Mouse (Mus musculus) intestine, embryonic 15.5 days (tissue): ENCODE measurements around the gene Gars. TPM values are rescaled to one million over a fixed set of nuclear protein-coding genes. Genes with fewer than 3 reads are reported as not detected.

Source experiments
- ATAC-seq: fragments of 200-750 bp; cut with Nextera tagmentation; 2 replicates; pipeline ENCODE4 v1.8.0; 2017; ENCODE audit warnings: moderate TSS enrichment, moderate library complexity
- H3K27ac ChIP-seq: fragments of 300-500 bp; sonication (generic); 2 replicates; pipeline ENCODE4 v1.5.1; 2015; ENCODE audit warnings: mild to moderate bottlenecking, inconsistent platforms
- H3K27me3 ChIP-seq: fragments of 300-500 bp; sonication (generic); replicated peaks from 2 replicates; pipeline ENCODE4 v1.6.1; 2015; ENCODE audit warnings: inconsistent platforms
- H3K36me3 ChIP-seq: fragments of 300-500 bp; sonication (generic); 2 replicates; pipeline ENCODE4 v1.6.1; 2015; ENCODE audit warnings: inconsistent platforms
- H3K4me1 ChIP-seq: fragments of 300-500 bp; sonication (generic); replicated peaks from 2 replicates; pipeline ENCODE4 v1.6.1; 2015; ENCODE audit warnings: inconsistent platforms
- H3K4me2 ChIP-seq: fragments of 300-500 bp; sonication (generic); replicated peaks from 2 replicates; pipeline ENCODE4 v1.6.1; 2015; ENCODE audit warnings: mild to moderate bottlenecking, inconsistent platforms
- H3K4me3 ChIP-seq: fragments of 300-500 bp; sonication (generic); replicated peaks from 2 replicates; pipeline ENCODE4 v1.5.1; 2015; ENCODE audit warnings: inconsistent platforms
- H3K9ac ChIP-seq: fragments of 300-500 bp; sonication (generic); 2 replicates; pipeline ENCODE4 v1.6.1; 2015; ENCODE audit warnings: inconsistent platforms
- H3K9me3 ChIP-seq: fragments of 300-500 bp; sonication (generic); 2 replicates; pipeline ENCODE4 v1.6.1; 2016; ENCODE audit warnings: inconsistent platforms
- WGBS: fragments of 180-500 bp; shearing (Covaris S2); methylation state at CpG from one replicate; pipeline ENCODE4 v1.1.7; 2015; 5-methylcytosine and 5-hydroxymethylcytosine counted together
- polyA plus RNA-seq: library from polyadenylated mRNA; unstranded; fragments of >200 nt; fragmentation: Nextera tagmentation; extraction: Ambion mirVana; gene quantifications from 2 replicates; pipeline ENCODE4 v1.2.1, GENCODE M21; 2015

Gars gene
- polyA plus RNA-seq, 1 experiment from 2014 or later = 172 TPM

DNA sequence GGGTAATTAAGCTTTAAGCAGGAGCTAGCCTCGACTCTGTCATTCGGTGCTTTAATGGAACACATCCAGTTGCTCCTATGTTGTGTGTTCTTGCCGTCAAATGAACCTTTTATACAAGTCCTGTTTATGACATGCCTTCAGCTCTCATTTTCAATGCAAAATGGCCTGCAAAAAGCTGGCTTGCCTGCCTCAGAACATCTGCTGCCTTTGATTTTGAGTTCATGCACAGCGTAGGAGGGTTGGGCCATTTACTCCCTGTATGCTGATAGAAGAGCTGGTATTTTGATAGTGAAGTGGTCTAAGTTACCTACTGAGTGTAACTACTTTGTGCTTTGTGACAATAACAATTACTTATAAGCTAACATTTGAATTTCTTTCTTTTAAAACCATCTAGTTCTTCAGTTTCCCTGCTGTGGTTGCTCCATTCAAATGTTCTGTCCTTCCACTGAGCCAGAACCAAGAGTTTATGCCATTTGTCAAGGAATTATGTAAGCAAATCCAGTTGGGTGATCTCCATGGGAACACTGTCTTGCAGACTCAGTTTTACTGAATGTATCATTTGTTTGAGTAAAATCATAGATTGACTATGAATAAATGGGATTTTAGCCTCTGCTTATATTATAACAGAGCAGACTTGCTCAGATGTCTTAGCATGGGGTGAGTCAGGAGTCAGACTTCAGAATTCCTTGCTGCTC lies 38.9 kb downstream of the Gars start:
- Histone ChIP-seq H3K9ac (no peak overlapping the region), H3K36me3 (peaks cover 29% of the 10 kb centered on the region), H3K9me3 (no peaks in the 10 kb centered on the region), H3K4me1 (no peaks in the 10 kb centered on the region), H3K4me2 (no peak overlapping the region), H3K27me3 (no peaks in the 10 kb centered on the region), H3K27ac (no peak overlapping the region), H3K4me3 (no peak overlapping the region)
- WGBS = 78% methylated on average over 4 of the region's 4 CpGs
- no peak for ATAC-seq

DNA sequence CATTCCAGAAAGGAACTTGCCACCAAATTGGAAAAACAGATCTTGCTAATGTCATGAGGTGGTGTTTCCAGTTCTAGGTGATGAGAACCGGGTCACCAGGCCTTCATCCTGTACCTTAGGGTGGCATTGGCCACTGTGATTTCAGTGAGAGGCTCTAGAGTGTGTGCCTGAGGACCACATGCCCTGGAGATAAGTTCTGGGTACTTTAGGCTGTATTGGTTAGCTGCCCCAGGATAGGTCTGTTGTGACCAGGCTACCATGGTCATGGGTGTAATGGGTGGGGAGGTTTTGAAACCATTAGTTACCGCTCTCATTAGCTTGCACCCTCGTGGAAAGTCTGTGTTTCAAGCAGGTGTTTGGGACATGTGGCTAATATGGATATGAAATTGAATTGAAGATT lies 43.6 kb downstream of the Gars start:
- no peak for ATAC-seq
- WGBS = 89% methylated on average over 3 of the region's 3 CpGs
- H3K4me2 ChIP-seq = no peak overlapping the region
- H3K27me3 ChIP-seq = no peaks in the 10 kb centered on the region
- H3K4me3 ChIP-seq = no peak overlapping the region
- H3K36me3 ChIP-seq = peaks cover 17% of the 10 kb centered on the region
- no peaks in the 10 kb centered on the region for H3K4me1 ChIP-seq
- no peak overlapping the region for H3K9ac ChIP-seq
- no peaks in the 10 kb centered on the region for H3K9me3 ChIP-seq
- no peak overlapping the region for H3K27ac ChIP-seq

DNA sequence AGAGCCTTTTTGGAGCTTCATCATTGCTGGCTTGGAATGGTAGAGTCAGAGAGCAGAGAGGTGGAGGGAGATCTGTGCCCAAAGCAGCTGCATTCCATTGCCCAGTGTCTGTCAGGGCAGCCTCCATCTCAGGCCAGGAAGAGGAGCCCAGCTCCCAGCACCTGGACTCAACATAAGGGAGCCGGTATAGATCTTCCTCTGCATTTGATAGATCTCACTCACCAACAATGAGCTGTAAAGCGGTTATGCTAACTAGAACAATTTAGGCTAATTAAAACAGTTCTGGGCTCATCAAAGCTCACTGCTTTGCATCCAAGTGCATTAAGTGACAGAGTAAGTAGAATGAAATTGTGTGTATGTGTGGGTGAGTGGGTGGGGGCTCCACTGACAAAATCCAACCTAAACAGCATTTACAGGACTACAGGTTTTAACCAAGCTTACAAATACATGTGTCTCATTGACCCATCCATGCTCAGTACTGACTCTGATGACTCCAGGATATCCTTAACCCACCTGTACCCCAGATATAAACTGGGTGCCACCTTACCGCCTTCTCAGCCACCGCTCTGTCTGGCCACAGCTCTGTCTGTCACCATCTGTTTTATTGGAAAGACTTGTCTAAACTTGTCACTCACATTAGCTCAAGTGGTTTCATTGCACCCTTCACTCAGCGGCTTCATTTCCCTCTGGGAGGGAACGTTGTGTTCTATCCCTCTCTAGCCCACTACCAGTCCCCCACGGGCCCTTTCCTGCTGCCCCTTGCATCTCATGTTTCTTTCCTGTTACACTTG lies 44.6 kb downstream of the Gars start:
- Histone ChIP-seq H3K27me3 (no peaks in the 10 kb centered on the region), H3K4me3 (no peak overlapping the region), H3K9ac (no peak overlapping the region), H3K36me3 (peaks cover 17% of the 10 kb centered on the region), H3K4me2 (no peak overlapping the region), H3K9me3 (no peaks in the 10 kb centered on the region), H3K4me1 (no peaks in the 10 kb centered on the region), H3K27ac (no peak overlapping the region)
- WGBS = 76% methylated on average over 7 of the region's 7 CpGs
- ATAC-seq = no peak

DNA sequence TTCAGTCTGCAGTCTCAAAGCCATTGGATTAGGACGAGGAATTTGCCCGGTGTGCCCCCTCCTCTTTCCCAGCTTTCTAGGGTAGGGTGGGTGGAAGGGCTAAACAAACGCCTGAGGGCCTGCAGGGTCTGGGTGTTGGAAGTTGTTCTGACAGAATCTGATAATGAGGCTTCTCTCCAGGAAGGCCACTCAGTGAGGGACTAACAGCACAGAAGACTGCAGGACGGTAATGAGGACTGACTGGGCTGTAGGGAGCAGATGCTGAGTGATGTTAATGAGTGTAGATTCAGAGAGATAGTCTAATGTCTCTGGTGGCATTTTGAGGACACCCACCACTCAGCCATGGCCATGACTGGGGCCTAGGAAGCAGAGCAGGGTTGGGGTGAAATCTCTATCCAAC lies 49.5 kb downstream of the Gars start:
- H3K4me1 ChIP-seq = no peaks in the 10 kb centered on the region
- H3K4me3 ChIP-seq = no peak overlapping the region
- WGBS = 46% methylated on average over 4 of the region's 4 CpGs
- H3K36me3 ChIP-seq = no peaks in the 10 kb centered on the region
- no peak for ATAC-seq
- H3K9me3 ChIP-seq = no peaks in the 10 kb centered on the region
- no peak overlapping the region for H3K9ac ChIP-seq
- H3K4me2 ChIP-seq = no peak overlapping the region
- H3K27me3 ChIP-seq = no peaks in the 10 kb centered on the region
- no peak overlapping the region for H3K27ac ChIP-seq

DNA sequence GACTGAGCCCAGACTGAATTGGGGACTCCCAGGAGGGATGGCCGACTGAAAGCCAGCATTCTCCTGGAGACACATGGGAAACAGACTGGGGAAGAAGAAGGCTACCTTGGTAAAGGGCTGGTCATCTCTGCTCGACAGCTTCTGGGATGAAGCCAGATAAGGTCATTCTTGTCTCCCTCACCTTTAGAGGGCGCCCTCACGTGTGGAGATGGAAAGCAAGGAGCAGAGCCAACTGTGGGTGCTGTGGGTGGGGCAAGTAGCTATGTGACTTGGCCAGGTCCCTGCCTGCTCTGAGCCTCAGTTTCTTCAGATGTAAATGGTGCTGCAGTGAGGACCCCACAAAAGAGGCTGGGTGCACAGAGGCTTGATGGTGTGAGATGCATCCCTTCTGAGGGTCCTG lies 52.8 kb downstream of the Gars start:
- Histone ChIP-seq H3K27me3 (no peaks in the 10 kb centered on the region), H3K9ac (no peak overlapping the region), H3K27ac (no peak overlapping the region), H3K36me3 (no peaks in the 10 kb centered on the region), H3K4me1 (no peaks in the 10 kb centered on the region), H3K4me3 (no peak overlapping the region), H3K4me2 (no peak overlapping the region), H3K9me3 (no peaks in the 10 kb centered on the region)
- WGBS = 38% methylated on average over 4 of the region's 4 CpGs
- no peak for ATAC-seq

DNA sequence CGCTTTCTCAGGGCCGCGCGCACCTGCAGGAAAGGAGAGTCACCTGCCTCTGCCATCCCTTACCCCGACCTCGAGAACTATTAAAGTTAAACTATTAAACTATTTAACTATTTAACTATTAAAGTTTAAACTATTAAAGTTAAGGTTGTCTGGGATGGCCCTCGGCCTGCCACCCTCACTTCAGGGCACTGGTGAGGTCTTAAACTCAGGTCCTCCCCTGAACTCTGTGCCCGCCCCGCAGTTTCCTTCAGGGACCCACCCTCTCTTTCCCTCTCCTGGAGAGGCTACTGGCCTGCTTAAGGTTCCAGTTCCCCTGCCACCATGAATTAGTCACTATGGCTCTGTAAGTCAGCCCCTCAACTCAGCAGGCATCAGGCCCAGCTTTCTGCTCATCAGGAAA lies 53.6 kb downstream of the Gars start:
- Histone ChIP-seq H3K4me2 (no peak overlapping the region), H3K27me3 (no peaks in the 10 kb centered on the region), H3K9me3 (no peaks in the 10 kb centered on the region), H3K9ac (no peak overlapping the region), H3K27ac (no peak overlapping the region), H3K4me3 (no peak overlapping the region), H3K36me3 (no peaks in the 10 kb centered on the region), H3K4me1 (no peaks in the 10 kb centered on the region)
- ATAC-seq = no peak
- WGBS = 89% methylated on average over 9 of the region's 9 CpGs

DNA sequence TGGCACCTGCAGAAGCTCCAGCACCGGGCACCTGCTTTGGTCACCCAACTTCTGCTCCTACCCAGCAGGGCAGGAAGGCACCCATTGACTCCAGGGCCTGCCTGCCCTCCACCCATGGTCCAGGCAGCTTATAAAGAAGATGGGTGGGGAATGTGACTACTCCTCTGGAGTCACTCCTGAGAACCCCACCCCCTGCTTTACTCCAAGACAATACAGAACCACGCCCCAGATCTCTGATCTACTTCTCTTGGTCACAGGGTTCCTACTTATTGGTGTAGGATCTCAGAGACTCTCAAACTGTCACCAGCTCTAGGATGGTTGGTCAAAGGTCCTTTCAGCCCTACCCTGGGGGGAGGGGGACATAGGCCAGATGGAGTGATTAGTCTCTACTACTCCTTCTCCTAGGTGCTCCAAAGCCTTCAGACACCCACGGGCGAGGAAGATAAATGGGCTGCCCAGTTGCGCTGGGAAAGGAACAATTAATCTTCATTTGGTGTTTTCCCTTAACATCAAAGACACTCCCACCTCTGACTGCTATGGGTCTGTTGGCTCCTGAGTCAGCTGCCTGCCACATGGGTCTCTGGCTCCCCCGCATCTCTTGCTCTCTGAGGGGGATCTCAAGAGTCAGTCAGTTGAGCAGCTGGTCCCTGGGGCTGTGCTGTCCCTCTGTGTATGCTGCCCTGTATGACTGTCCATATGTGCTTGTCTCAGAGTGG lies 55.8 kb downstream of the Gars start:
- no peaks in the 10 kb centered on the region for H3K9me3 ChIP-seq
- no peak overlapping the region for H3K4me3 ChIP-seq
- 0 out of 2 replicates have a peak, but pooled peaks have one; percentile 25 for ATAC-seq
- no peak overlapping the region for H3K27ac ChIP-seq
- no peak overlapping the region for H3K9ac ChIP-seq
- no peaks in the 10 kb centered on the region for H3K27me3 ChIP-seq
- no peaks in the 10 kb centered on the region for H3K36me3 ChIP-seq
- peaks cover 5% of the 10 kb centered on the region; the same call in 1 of the 2 replicates for H3K4me1 ChIP-seq
- 48% methylated on average over 6 of the region's 6 CpGs for WGBS
- H3K4me2 ChIP-seq = no peak overlapping the region

DNA sequence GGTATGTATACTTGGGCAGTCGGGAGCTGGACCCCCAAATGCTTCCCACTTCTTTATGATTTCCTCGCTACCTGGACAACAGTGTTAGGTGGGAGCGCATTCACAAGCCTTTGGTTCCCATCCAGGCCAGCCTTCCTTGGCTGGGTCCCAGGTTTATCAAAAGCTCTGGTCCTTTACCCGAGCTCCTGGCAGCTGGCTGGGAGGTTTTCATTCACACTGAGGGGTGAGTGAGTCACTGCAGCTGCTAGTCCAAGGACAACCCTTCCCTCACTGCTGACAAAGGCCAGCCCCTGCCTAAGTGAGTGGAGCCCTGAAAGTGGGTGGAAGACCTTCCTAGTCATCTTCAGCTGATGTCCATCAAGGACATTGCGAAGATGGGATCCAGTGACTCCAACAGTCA lies 60.2 kb downstream of the Gars start:
- 68% methylated on average over 5 of the region's 5 CpGs for WGBS
- 0 out of 2 replicates have a peak, but pooled peaks have one; percentile 41 for ATAC-seq
- H3K9ac ChIP-seq = no peak overlapping the region

DNA sequence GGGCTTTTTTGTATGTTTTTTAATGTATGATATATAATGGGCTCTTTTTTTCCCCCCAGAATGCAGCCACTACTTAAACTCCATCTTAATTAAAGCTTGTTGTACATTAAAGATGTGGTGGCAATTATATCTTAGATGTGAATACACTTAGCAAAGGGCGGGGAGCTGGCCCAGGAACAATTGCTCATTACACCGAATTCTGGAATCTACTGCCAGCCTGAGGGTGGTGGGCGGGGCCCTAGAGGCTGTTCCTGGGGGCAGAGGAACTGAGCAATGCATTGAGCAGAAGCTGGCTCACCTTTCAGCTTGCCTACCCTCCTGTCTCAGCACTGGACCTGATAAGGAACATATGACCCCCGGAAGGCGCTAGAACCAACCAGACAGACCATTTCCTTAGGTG lies 60.8 kb downstream of the Gars start:
- WGBS = 69% methylated on average over 5 of the region's 5 CpGs
- no peaks in the 10 kb centered on the region for H3K27me3 ChIP-seq
- no peak for ATAC-seq

More for the DNA sequence above, 60.2 kb downstream of the Gars start:
- Histone ChIP-seq H3K9me3 (no peaks in the 10 kb centered on the region), H3K4me2 (no peak overlapping the region), H3K27me3 (no peaks in the 10 kb centered on the region), H3K4me3 (no peak overlapping the region), H3K27ac (no peak overlapping the region), H3K36me3 (no peaks in the 10 kb centered on the region), H3K4me1 (peaks cover 5% of the 10 kb centered on the region; the same call in 1 of the 2 replicates)

DNA sequence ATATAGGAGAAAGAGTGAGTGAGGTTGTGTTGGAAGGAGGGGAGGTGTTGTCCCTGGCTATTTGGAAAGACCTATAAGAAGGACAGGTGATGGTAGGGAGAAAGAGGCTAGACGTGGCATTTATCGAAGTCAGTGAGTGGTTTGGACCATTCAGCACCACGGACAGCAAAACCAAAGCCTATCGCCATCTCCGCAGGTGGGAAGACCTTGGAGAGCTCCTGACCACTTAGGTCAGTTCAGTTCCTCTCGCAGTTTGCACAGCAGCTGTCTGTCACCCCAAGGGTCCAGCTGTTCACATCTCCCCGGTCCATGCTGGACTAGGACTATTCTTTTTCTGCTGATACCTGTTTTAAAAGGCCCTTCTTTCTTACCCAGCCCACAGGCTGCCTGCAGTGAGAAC lies 70.6 kb downstream of the Gars start:
- no peaks in the 10 kb centered on the region for H3K36me3 ChIP-seq
- peak; percentile 41; the same call in 1 of the 2 replicates for ATAC-seq
- no peaks in the 10 kb centered on the region for H3K9me3 ChIP-seq
- no peak overlapping the region for H3K9ac ChIP-seq
- H3K4me3 ChIP-seq = no peak overlapping the region
- 12% methylated on average over 7 of the region's 7 CpGs for WGBS
- no peak overlapping the region for H3K27ac ChIP-seq
- H3K27me3 ChIP-seq = no peaks in the 10 kb centered on the region; the same call in none of the 2 replicates
- no peaks in the 10 kb centered on the region for H3K4me1 ChIP-seq
- no peak overlapping the region for H3K4me2 ChIP-seq

More for the DNA sequence above, 60.8 kb downstream of the Gars start:
- Histone ChIP-seq H3K27ac (no peak overlapping the region), H3K9me3 (no peaks in the 10 kb centered on the region), H3K9ac (no peak overlapping the region), H3K4me3 (no peak overlapping the region), H3K4me2 (no peak overlapping the region), H3K4me1 (peaks cover 5% of the 10 kb centered on the region; the same call in 1 of the 2 replicates), H3K36me3 (no peaks in the 10 kb centered on the region)

DNA sequence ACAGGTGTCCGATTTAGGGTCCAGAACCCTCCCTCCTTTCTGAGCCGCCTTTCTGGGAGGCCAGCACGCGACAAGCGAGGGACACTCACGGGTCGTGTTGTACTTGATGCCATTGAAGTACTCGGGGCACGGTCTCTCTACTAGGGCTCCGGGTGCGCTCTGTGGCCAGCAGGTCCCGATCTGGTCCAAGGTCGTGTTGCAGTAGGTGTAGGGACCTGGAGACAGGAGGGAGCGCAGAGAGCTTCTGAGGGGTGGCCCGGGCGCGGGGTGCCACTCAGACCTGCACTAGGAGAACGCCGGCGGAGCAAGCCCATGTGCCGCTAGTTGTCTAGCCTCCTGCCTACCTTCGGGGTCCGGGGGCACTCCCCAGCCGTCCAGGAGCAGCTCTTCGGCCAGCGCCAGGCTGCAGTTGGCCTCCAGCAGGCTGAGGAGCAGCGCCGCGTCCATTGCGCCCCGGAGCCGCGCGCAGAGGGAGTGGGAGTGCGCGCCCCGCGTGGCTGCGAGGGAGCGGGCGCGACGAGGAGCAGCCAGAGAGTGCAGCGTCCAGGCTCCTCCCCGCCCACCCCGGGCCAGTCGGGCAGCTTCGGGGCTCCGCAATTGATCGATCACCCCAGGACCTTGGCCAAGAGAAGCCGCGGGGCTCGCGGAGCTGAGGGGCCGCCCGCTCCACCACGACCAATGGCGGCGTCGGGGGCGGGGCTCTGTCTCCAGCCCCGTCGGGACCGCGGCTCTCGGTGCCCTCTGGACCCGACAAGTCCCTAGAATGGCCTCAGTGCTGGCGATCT lies 79.7 kb downstream of the Gars start:
- no peaks in the 10 kb centered on the region for H3K36me3 ChIP-seq
- ATAC-seq = peak; percentile 82
- H3K4me1 ChIP-seq = peaks cover 9% of the 10 kb centered on the region
- peak overlapping the region; percentile 50 for H3K9ac ChIP-seq
- H3K4me3 ChIP-seq = peak overlapping the region; percentile 49
- WGBS = under 1% methylated on average over 68 of the region's 68 CpGs
- H3K9me3 ChIP-seq = no peaks in the 10 kb centered on the region
- peaks cover 51% of the 10 kb centered on the region for H3K27me3 ChIP-seq
- no peak overlapping the region for H3K27ac ChIP-seq
- peak overlapping the region; percentile 95 for H3K4me2 ChIP-seq

DNA sequence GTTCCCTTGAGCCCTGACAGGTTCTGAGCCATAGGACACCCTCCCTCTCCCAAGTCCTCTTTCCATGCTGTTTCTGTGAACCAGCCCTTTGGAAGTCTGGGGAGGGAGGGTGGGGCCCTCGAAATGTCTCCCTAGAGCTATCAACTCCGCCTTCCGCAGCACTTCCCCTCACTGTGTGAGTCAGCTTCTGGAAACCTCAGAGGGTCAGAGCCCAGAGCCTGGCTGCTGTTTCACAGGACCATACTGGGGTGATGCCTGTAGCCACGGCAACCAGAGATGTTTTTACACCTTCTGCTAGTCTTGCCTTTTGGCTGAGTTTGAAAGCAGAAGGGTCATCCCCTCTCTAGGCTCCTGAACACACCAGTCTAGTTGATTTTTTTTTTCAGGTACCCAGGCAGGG lies 85.2 kb downstream of the Gars start:
- 30% methylated on average over 4 of the region's 4 CpGs for WGBS
- no peaks in the 10 kb centered on the region for H3K4me1 ChIP-seq
- no peaks in the 10 kb centered on the region for H3K9me3 ChIP-seq
- no peak overlapping the region for H3K9ac ChIP-seq
- H3K4me2 ChIP-seq = no peak overlapping the region
- H3K27ac ChIP-seq = no peak overlapping the region
- H3K27me3 ChIP-seq = peaks cover 16% of the 10 kb centered on the region
- no peaks in the 10 kb centered on the region for H3K36me3 ChIP-seq
- no peak overlapping the region for H3K4me3 ChIP-seq
- ATAC-seq = no peak
